Mouse (Mus musculus): ENCODE measurements around the gene Nubpl. TPM values are rescaled to one million over a fixed set of nuclear protein-coding genes. Genes with fewer than 3 reads are reported as not detected.
A peak's percentile ranks its signal among the peaks of the same experiment; 100 is the strongest.

The Nubpl gene
- polyA plus RNA-seq, 1 experiment from 2014 or later: 20.9 TPM

- no peaks in the 10 kb centered on the region for H3K27me3 ChIP-seq (ENCODE audit: poor library complexity, severe bottlenecking)
- no peak for DNase-seq (ENCODE audit: extremely low spot score, low spot score)
- H3K27ac ChIP-seq: no peak overlapping the region
- no peaks in the 10 kb centered on the region for H3K36me3 ChIP-seq (replicated peaks)
- WGBS: 91% methylated on average over 2 of the region's 2 CpGs
- H3K4me1 ChIP-seq: no peaks in the 10 kb centered on the region
- H3K4me3 ChIP-seq: no peak overlapping the region
- no peaks in the 10 kb centered on the region for H3K9me3 ChIP-seq
Measured at GRCm38 (mm10) chr12:52268131-52268530, 170.6 kb downstream of the Nubpl start.

- Histone ChIP-seq H3K36me3 (replicated peaks) (no peaks in the 10 kb centered on the region), H3K9me3 (no peaks in the 10 kb centered on the region), H3K27me3 (ENCODE audit: poor library complexity, severe bottlenecking) (no peaks in the 10 kb centered on the region), H3K4me3 (no peak overlapping the region), H3K4me1 (no peaks in the 10 kb centered on the region), H3K27ac (no peak overlapping the region)
- 89% methylated on average over 1 of the region's 1 CpGs for WGBS
- no peak for DNase-seq (ENCODE audit: extremely low spot score, low spot score)
Measured at GRCm38 (mm10) chr12:52272828-52273227, 175.3 kb downstream of the Nubpl start.

DNA sequence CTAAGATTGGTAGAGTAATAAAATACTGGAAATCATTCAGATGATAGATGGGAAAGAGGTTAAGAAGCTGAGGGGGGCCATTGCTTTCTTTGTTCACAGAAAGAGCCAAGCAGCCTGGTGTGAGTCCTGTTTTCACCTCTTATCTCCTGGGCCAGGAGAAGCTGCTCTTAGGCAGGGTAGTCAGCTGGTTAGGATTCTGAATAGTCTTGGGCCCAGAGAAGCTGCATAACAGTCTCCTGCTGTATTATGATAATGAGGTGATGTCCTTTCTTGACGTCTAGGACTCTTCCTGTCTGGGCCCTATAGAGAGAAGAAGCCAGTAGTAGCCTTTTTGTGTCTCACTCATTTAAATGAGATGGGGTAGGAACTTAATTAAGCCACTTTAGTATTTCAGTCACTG, 178.8 kb downstream of the Nubpl start:
- 31% methylated on average over 1 of the region's 1 CpGs for WGBS
- DNase-seq (ENCODE audit: extremely low spot score, low spot score): no peak

DNA sequence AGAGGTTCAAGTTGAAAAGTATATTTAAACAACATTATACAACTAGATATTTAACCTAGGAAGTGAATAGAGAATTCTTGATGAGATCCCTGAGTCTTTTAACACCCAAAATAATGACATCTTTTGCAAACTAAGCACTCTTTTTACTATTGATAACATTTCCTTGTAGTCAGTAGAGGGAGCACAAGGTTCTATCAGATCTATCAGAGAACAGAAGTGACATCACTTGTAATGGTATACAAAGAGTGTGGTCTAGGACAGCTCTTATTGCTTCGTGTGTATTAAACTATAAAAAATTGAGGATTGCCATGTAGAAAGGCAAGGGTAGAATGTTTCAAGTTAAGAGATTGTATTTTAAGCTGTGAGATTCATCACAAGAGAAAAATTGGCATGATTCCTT, 183.7 kb downstream of the Nubpl start:
- Histone ChIP-seq H3K27me3 (ENCODE audit: poor library complexity, severe bottlenecking) (no peaks in the 10 kb centered on the region), H3K36me3 (replicated peaks) (no peaks in the 10 kb centered on the region), H3K4me3 (no peak overlapping the region), H3K27ac (no peak overlapping the region), H3K4me1 (peaks cover 4% of the 10 kb centered on the region), H3K9me3 (no peaks in the 10 kb centered on the region)
- 84% methylated on average over 1 of the region's 1 CpGs for WGBS
- no peak for DNase-seq (ENCODE audit: extremely low spot score, low spot score)

More for the DNA sequence above, 178.8 kb downstream of the Nubpl start:
- Histone ChIP-seq H3K4me1 (no peaks in the 10 kb centered on the region), H3K27me3 (ENCODE audit: poor library complexity, severe bottlenecking) (no peaks in the 10 kb centered on the region), H3K27ac (no peak overlapping the region), H3K9me3 (no peaks in the 10 kb centered on the region), H3K36me3 (replicated peaks) (no peaks in the 10 kb centered on the region), H3K4me3 (no peak overlapping the region)

DNA sequence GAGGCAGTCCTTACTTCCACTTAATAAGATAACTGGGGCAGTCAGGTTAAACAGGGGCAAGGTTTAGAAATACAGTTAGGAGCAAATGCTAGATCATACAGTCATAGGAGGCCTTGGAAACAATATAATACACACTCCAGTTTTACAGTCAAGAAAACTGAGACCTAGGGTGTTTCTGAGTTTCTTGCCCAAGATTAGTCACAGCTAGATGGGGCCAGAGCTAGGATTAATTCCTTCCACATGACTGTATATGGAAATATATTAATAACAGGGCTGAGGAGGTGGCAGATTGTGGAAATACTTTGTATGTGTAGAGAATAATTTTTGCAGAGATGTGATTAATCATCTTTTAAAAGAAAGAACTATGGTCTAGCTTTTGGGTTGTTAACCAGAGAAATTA, 186.9 kb downstream of the Nubpl start:
- Histone ChIP-seq H3K4me3 (no peak overlapping the region), H3K27ac (no peak overlapping the region), H3K27me3 (ENCODE audit: poor library complexity, severe bottlenecking) (no peaks in the 10 kb centered on the region), H3K4me1 (peaks cover 25% of the 10 kb centered on the region), H3K9me3 (no peaks in the 10 kb centered on the region), H3K36me3 (replicated peaks) (no peaks in the 10 kb centered on the region)
- no peak for DNase-seq (ENCODE audit: extremely low spot score, low spot score)

GRCm38 (mm10) chr12:52286802-52287201, 189.3 kb downstream of the Nubpl start:
- 83% methylated on average over 3 of the region's 3 CpGs for WGBS
- no peak for DNase-seq (ENCODE audit: extremely low spot score, low spot score)

DNA sequence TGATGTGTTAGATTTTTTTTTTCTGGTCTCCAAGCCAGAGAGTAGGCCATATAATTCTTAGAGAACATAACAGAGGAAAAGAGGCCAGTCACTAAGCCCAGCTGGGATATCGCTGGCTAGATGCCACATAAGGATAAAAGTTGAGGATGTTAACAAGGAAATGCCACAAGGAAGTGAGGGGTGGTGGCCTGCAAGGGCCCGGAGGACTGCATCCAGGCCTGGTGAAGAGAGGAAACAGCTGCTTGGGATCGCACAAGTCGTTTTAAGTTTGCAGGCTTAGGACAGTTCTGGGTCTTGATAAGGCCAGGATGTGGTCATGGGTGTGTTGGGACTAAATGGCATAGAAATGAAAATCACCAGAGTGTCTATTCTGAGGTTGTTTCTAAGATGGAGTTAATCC, 191.0 kb downstream of the Nubpl start:
- Histone ChIP-seq H3K27ac (peak overlapping the region; percentile 83), H3K36me3 (replicated peaks) (no peaks in the 10 kb centered on the region), H3K4me3 (no peak overlapping the region), H3K4me1 (peaks cover 36% of the 10 kb centered on the region), H3K27me3 (ENCODE audit: poor library complexity, severe bottlenecking) (no peaks in the 10 kb centered on the region), H3K9me3 (no peaks in the 10 kb centered on the region)
- WGBS: 81% methylated on average over 4 of the region's 4 CpGs
- DNase-seq (ENCODE audit: extremely low spot score, low spot score): no peak

More at GRCm38 (mm10) chr12:52286802-52287201, 189.3 kb downstream of the Nubpl start:
- no peak overlapping the region for H3K4me3 ChIP-seq
- peaks cover 36% of the 10 kb centered on the region for H3K4me1 ChIP-seq
- H3K27me3 ChIP-seq (ENCODE audit: poor library complexity, severe bottlenecking): no peaks in the 10 kb centered on the region
- H3K9me3 ChIP-seq: no peaks in the 10 kb centered on the region
- H3K36me3 ChIP-seq (replicated peaks): no peaks in the 10 kb centered on the region
- H3K27ac ChIP-seq: 0 out of 2 replicates have a peak overlapping the region, but pooled peaks have one; percentile 15

GRCm38 (mm10) chr12:52288941-52289567, 191.5 kb downstream of the Nubpl start:
- Histone ChIP-seq H3K4me3 (peak overlapping the region; percentile 16; the same call in 1 of the 2 replicates), H3K27me3 (ENCODE audit: poor library complexity, severe bottlenecking) (no peaks in the 10 kb centered on the region), H3K36me3 (replicated peaks) (no peaks in the 10 kb centered on the region), H3K27ac (peak overlapping the region; percentile 83), H3K4me1 (peaks cover 36% of the 10 kb centered on the region), H3K9me3 (no peaks in the 10 kb centered on the region)
- 55% methylated on average over 11 of the region's 11 CpGs for WGBS
- peak; percentile 32 for DNase-seq (ENCODE audit: extremely low spot score, low spot score)

DNA sequence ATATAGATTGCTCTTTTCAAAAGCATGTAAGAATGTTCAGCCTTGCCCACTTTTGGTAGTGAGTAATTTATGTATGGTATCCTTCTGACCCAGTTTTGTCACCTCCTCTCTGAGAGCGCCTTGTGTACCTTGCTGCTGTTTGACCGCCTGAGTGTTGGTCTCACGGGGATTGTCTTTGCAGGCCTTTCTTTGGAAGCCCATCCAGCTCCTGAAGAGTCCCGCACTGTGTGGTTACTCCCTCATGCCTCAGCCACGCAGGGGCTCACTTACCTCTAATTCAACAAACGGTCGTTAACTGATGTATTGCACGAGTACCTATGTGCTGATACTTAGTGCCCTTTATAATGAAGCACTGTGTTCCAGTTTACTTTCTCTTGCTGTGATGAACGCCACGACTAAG, 192.1 kb downstream of the Nubpl start:
- DNase-seq (ENCODE audit: extremely low spot score, low spot score): no peak
- Histone ChIP-seq H3K9me3 (no peaks in the 10 kb centered on the region), H3K4me3 (no peak overlapping the region), H3K36me3 (replicated peaks) (no peaks in the 10 kb centered on the region), H3K27me3 (ENCODE audit: poor library complexity, severe bottlenecking) (no peaks in the 10 kb centered on the region), H3K4me1 (peaks cover 36% of the 10 kb centered on the region), H3K27ac (peak overlapping the region; percentile 83)
- WGBS: 63% methylated on average over 10 of the region's 10 CpGs

DNA sequence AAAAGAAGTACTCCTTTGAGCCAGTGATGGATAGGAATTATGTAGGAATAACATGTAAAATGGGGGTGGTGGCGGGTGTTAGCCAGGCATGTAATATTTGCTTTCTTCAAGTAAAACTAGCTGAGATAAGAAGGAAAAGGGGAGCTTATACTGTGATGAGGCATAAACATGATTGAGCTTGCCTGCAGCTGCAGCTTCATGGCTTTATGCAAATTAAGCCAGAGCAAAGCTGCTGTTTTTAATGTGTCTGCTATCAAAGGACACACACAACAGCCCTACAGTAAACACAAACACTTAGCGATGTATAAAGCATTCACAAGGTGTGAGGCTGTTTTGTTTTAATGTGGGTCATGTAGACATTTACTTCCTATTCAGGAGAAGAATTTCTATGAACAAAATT, 196.4 kb downstream of the Nubpl start:
- Histone ChIP-seq H3K36me3 (replicated peaks) (no peaks in the 10 kb centered on the region), H3K9me3 (no peaks in the 10 kb centered on the region), H3K4me1 (peaks cover 16% of the 10 kb centered on the region), H3K27ac (no peak overlapping the region), H3K27me3 (ENCODE audit: poor library complexity, severe bottlenecking) (no peaks in the 10 kb centered on the region), H3K4me3 (no peak overlapping the region)
- WGBS: 96% methylated on average over 2 of the region's 2 CpGs
- no peak for DNase-seq (ENCODE audit: extremely low spot score, low spot score)

GRCm38 (mm10) chr12:52297988-52298387, 200.5 kb downstream of the Nubpl start:
- no peak overlapping the region for H3K27ac ChIP-seq
- no peaks in the 10 kb centered on the region for H3K9me3 ChIP-seq
- no peaks in the 10 kb centered on the region for H3K27me3 ChIP-seq (ENCODE audit: poor library complexity, severe bottlenecking)
- H3K4me1 ChIP-seq: no peaks in the 10 kb centered on the region
- 89% methylated on average over 2 of the region's 2 CpGs for WGBS
- no peak overlapping the region for H3K4me3 ChIP-seq
- no peak for DNase-seq (ENCODE audit: extremely low spot score, low spot score)
- no peaks in the 10 kb centered on the region for H3K36me3 ChIP-seq (replicated peaks)

GRCm38 (mm10) chr12:52298683-52299082, 201.1 kb downstream of the Nubpl start:
- H3K9me3 ChIP-seq: no peaks in the 10 kb centered on the region
- H3K4me3 ChIP-seq: no peak overlapping the region
- H3K4me1 ChIP-seq: no peaks in the 10 kb centered on the region
- H3K36me3 ChIP-seq (replicated peaks): no peaks in the 10 kb centered on the region
- no peaks in the 10 kb centered on the region for H3K27me3 ChIP-seq (ENCODE audit: poor library complexity, severe bottlenecking)
- no peak overlapping the region for H3K27ac ChIP-seq
- no peak for DNase-seq (ENCODE audit: extremely low spot score, low spot score)
- 84% methylated on average over 1 of the region's 1 CpGs for WGBS

- Histone ChIP-seq H3K9me3 (no peaks in the 10 kb centered on the region), H3K27ac (no peak overlapping the region), H3K27me3 (ENCODE audit: poor library complexity, severe bottlenecking) (no peaks in the 10 kb centered on the region), H3K4me3 (no peak overlapping the region), H3K4me1 (0 out of 2 replicates have a peak, but pooled peaks cover 3% of the 10 kb centered on the region), H3K36me3 (replicated peaks) (no peaks in the 10 kb centered on the region)
- DNase-seq (ENCODE audit: extremely low spot score, low spot score): no peak
- WGBS: 92% methylated on average over 2 of the region's 2 CpGs
Measured at GRCm38 (mm10) chr12:52302961-52303360, 205.4 kb downstream of the Nubpl start.

- 95% methylated on average over 7 of the region's 7 CpGs for WGBS
- no peaks in the 10 kb centered on the region for H3K9me3 ChIP-seq
- H3K4me3 ChIP-seq: no peak overlapping the region
- DNase-seq (ENCODE audit: extremely low spot score, low spot score): no peak
- H3K27ac ChIP-seq: no peak overlapping the region
- no peaks in the 10 kb centered on the region for H3K27me3 ChIP-seq (ENCODE audit: poor library complexity, severe bottlenecking)
- 0 out of 2 replicates have a peak, but pooled peaks cover 8% of the 10 kb centered on the region for H3K4me1 ChIP-seq
- no peaks in the 10 kb centered on the region; the same call in 1 of the 2 replicates for H3K36me3 ChIP-seq (replicated peaks)
Measured at GRCm38 (mm10) chr12:52306348-52306747, 208.8 kb downstream of the Nubpl start.
